Mouse (Mus musculus): Measurements from ENCODE around the gene Pou2f1.

Gene Pou2f1

DNA sequence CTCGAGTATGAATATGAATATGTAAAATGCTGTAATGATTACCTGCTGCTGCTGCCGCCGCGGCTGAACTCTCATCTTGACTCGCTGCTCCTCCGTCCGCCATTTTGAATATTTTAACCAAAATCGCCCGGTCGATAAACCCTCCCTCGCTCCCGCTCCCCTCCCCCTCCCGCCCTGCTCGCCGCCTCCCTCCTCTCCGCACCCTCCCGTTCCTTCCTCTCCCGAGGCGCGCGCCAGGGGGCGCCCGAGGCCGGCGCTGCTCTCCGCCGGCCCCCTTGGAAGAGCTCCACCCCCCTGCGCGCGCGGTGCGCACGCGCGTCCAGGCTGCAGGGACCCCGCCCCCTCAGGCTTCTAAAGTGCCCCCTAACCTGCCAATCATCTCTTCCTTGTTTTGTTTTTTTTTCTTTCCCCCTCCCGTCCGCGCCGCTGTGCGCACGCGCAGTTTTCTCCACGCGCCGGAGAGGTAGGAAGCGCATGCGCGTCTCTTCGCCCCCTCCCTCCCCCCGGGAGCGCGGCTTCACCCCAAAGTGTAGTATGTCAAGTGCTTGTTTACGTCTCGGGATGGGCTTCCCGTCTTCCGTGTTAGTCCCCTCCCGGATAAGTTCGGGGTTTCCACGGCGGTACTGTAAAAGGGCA lies at the start of gene Pou2f1:
Pou2f1 (minus strand) TSS at position 159 of the 636 bp plus-strand sequence.
- peak; percentile 98 for DNase-seq

DNA sequence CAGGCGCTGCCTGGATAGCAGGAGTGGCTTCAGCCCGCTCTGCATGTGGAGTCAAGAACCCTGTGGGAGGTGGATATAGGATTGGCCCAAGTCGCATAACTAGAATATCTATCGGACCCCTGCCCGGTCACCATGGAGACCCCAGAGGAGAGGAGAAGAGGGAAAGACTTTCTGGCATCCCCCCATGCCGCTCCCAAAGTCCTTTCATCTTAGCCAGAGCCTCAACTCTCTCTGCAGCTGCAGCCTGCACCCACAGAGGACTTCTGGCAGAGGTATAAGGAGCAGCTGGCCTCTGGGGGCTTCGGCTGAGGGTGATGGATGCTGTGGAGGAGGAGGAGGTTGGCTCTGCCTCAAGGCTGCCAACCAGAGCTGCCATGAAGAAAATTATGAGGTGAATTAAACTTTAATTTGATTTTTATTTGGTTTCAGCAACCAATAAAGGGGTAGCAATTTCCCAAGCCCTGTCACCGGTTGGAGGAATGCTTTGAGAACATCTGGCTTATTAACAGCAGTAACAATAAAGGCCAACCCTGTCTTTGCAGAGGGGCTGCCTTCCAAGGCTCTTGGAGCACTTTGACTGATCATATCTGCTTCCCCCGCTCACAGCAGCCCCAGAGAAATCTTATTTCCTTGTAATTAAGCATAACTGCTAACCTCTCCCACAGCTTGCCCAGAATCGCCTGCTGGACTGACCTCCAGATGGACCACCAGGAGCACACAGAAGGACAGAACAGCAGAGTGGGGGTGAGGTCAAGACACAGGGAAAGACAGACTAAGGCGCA lies 46.8 kb upstream of the Pou2f1 start:
- DNase-seq = peak; percentile 53

DNA sequence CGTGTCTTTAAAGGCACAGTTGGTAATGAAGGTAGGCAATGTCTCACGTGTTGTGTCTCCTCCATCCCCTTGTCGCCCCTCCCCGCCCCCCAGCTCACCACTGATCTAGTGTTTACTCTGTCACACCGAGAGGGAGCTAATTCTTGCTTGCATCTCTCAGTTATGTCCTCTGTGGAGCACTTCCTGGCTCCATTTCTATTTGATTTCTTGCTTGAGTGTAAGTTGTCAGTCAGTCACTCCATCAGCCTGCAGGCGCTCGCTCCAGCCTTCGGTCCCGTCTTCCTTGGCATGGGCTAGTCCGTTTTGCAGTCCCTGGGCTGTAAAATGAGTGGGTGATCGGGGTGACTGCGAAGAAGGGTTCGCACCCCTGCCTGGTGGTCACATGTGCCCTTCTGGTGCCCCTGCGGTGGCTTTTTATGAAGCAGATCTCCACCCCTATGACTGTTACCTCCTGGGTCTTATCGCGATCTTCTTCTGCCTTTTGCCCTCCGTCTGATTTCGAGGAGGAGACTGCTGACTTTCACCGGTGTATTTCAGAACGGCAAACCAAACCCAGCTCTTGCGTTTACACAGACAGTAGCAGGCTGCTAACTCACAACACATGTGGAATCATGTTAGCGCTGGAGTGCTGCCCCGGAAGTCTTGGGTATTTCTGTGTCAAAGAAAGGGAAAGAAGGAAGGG lies 45.9 kb upstream of the Pou2f1 start:
- DNase-seq = peak; percentile 47

DNA sequence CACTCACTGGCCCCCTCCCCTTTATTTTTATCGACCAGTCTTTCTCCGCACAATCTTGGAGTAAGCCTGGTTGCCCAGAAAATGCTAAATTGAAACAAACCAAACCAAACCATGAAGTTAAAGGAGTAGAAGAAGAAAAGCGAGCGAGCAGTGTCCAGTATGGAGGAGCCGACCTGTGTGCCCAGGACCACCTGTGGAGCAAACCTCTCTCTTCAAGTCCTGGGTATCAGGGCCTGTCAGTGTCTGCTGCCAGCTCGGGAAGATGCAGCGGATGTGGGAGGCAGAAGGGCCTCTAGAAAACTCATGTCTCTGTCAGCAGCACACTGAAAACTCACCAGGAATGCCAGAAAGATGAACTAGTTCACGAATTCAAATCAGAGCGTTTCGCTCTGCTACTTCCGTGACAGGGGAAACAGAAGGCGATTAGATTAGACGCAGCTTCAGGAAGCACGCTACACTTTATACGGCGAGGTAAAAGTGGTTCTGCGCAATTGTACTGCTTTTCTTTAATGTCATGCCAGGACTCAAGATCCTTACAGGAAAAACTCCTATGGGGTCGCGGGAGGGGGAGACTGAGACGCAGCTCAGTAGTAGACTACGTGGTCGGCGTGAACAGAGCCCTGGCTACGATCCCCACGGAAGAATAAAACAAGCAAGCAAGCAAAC lies 45.2 kb upstream of the Pou2f1 start:
- peak; percentile 26 for DNase-seq

DNA sequence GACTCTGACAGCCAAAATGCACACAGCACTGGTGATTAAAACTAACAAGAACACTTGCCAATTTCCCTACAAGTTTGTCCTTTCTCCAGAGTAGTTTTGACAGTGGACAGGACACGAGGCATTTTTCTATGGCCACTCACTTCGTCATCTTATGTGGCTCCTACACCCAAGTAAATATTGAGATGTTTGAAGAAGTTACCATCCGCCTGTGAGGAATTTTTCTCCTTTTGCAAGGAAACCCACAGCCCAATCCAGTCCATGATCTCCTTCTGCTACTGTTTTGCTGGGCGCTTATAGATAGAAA lies 43.4 kb upstream of the Pou2f1 start:
- DNase-seq = no peak

DNA sequence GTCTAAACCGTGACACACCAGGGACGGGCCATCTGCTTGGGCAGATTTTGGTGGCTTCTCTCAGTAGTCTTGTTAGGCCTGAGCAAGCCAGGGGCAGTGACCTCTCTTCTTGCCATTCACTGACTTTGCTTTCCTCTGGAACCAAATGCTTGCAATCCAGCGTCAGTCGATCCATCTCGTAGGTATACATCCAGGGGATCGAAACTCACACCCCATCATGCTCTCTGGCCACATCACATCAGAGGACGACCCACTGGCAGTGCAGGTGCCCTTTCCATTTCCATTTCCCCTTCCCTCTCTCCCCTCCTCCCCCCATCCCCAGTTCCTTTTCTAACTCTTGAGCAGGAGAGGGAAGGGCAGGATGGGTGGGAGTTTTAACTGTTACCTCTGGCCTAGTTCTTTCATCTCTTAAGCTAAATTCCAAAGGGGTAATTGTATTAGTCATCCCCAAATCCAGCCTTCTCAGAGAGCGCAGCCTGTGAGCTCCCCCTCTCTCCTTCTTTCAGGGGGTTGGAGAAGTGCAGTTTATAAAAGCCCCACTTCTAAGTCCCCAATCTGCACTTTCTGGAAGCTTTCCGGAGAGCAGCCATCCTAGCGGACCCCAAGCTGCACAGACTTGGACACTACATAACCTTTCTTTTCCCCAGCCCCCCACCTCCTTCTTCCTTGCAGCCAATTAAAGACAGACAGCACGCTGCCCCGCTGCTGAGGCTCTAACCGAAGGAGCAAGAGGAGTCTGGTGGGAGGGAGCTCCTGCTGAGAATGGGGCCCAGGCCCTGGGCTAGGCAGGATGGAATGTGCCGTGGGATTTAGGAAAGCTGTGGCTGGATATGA lies 42.8 kb upstream of the Pou2f1 start:
- DNase-seq = no peak

DNA sequence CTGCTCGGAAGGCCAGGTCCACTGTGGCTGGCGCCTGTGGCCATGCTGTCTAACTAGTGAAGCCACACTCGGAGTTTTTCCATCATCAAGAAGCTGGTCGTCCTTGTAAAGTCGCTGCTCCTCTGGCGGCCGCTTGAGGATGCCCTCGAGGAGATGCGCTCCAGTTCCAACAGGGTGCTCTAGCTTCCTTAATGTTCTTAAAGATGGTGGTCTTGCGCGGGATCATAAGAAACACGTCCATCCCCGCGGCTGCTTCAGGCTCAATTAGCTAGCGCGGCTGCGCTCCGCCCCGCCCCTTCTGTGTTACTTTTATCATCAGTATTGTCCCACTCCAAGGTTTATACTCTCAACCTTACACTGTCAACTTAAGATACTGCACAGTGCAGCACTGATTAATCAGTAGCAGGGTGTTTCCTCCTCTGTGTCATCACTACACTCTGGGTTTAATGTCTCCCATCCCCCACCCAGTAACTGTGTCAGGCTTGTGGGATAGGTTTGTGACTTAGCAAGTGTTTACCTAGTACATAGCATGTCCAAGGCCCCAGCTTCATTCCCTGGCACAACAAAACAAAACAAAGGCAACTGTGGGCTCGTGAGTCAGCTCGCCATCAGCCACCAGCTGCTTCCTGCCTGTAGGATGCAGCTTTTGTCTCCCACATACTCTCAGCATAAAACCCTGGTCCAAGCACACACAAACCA lies 41.1 kb upstream of the Pou2f1 start:
- DNase-seq = peak; percentile 46

DNA sequence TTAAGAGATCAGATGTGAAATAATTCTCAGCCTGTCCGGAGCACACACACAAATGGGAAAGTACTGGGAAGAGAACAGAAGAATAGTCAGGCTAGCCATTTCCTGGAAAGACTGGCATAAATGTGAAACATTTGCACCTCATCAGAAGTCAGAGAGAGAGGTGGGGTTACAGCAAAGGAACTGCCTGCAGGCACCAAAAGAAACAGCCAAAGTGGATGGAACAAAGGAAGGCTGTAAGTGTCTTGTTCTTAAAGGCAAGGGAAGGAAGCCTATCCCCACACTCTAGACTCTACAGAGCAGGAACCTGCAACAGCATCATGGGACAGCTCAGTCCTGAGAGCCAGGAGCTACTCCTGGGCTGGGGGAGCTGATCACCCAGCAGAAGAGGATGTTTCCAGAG lies 39.0 kb upstream of the Pou2f1 start:
- DNase-seq = no peak

DNA sequence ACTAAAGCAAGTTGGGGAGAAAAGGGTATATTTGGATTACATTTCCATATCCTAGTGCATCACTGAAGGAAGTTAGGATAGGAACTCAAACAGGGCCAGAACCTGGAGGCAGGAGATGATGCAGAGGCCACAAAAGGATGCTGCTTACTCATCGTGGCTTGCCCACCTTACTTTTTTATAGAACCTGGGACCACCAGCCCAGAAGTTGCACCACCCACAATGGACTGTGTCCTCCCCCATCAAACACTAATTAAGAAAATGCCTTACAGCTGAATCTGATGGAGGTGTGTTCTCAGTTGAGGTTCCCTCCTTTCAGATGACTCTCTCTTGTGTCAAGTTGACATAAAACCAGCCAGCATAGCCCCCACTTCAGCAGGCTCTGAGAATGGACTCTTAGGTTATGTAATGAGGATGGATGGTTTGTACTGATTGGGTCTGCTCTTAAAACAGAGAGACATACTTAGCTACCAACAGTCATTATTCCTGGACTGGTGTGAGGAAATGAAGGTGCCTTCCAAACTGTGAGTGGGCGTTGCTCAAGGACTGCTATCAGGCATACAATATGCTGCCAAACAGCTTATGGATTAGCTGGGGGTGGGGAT lies 36.4 kb upstream of the Pou2f1 start:
- DNase-seq = no peak

DNA sequence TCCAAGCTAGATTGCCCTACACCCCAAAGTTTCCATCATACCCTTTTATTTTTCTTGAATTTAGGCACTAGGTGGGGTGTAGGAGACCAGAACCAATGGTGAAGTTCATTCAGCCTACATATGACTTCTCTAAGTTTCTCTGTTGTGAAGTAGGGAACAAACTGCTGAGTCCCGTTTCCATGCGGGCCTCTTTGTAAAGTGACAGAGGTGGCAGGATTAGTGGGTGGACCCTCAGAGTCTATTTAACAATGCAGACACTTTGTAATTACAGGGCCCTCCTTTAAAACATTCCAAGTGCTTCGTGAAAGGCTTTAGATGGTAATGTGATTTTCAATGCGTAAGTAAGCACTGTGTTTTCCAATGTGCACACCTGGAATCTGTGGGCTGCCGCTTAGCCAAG lies 32.6 kb upstream of the Pou2f1 start:
- no peak for DNase-seq

DNA sequence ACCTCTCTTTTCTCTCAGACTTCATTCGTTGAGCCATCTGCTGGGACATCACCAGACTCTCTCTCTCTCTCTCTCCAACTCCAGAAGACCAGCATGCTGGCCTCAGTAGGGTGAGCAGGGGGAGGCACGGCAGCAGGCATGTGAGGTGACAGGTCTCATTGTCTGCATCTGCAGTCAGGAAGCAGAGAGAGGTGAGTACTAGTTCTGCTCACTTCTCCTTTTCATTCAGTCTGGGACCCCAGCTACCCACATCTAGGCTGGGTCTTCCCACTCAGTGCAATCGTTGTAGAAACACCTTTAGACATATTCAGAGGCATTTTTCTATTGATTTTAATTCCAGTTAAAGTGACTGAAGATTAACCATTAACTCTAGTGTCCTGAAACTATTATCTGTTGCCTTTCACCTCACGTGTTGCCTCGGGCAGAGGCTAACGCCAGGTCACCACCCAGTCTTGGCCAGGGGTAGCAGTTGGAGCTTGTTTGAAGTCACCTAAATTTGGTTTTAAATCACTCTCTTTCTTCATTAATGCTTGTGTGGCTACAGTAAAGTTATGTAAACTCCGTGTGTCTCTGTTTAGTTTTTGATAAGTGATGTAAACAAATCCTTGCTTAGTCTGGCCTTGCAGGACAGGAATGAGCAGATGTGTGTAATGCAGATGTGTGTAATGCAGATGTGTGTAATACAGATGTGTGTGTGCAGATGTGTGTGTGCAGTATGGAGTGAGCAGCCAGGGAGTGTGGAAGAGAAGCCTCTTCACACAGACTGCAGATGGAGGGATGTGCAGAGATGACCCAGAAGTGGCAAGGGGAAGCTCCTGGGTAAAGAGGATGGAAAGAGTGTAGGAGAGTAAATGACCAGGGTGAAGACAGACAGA lies 29.4 kb upstream of the Pou2f1 start:
- no peak for DNase-seq

DNA sequence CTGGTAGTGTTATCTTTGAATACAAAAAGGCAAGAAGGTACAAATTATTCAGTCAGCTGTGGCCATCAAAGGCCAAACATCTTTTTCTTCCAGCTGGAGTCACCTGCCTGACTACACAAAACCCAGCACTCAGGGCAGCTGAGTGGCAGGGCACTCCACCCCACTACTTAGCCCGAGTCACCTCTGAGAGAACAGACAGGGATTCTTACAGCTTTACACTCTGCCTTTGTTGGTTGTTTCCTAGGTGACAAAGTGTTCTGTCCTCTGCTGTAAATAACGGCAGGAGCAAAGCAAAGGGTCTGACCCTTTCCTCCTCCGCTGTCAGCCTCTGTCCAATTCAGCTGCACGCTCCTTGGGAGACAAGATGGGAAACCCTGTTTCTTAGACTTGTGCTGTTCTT lies 21.5 kb upstream of the Pou2f1 start:
- DNase-seq = no peak

DNA sequence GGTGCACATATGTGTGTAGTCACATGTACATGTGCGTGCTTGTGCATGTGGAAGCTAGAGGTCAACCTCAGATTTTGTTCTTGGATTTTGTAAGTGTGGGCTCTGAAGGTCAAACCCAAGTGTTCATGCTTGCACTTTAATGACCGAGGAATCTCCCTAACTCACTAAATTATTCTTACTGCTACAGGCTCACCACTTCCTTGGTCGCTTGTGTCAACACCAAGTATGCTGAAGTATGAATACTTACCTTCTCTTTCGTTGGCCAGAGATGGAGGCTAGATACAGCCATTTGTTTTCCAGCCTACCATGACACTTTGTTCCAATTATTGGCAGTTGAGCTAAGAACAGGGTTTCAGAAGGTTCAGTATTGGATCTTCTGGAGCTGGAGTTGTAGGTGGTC lies 14.7 kb upstream of the Pou2f1 start:
- no peak for DNase-seq

DNA sequence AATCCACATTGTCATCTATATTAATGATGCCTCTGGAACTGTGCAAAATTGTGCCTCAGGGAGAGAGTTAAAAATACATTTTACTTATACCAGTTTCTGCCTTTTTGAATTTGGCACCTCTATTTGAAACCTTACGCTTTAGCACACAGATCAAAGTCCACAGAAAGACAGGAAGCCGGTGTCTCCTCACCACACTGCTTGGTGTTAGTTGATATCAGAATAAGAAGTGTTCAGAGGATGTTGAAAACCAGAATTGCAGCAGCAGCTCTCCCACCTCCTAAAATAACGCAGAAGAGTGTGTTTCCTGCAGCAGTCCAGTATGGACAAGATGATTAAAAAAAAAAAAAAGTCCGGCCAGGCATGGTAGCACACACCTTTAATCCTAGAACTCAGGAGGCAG lies 13.8 kb upstream of the Pou2f1 start:
- DNase-seq = peak; percentile 36

DNA sequence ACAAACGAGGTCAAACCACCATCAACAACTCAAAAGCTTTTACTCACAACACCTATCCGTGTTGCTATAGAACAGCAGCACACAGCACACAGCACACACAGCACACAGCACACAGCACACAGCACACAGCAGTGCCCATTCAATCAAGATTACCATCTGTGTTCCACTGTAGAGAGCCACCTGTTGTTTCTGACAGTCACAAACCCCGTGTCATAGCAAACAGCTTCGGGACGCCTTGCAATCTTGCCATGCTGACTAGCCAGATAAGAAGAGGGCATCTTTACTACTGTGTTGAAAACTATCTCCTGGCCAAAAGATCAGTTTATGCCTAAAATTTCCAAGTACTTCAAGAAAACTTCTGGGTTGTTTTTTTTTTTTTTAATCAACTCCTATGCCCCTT lies 12.1 kb upstream of the Pou2f1 start:
- DNase-seq = peak; percentile 52

DNA sequence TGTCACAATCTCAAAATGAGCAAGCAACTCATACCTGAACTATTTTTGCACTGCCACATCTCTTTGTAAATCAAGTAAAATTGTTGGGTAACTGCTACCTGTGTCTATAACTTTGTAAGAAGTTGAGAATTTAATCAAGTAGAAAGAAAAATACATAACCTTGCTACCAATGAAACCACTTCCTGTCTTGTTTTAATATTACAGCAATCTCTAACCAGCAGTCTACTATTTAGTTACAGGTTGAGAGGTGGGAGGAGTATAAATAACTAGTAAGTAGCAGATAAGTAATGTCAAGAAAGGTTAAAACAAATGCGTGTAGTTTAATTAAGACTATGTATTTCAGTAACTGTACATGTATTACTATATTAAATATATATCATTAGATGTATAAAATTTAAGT lies 7.6 kb upstream of the Pou2f1 start:
- DNase-seq = no peak

DNA sequence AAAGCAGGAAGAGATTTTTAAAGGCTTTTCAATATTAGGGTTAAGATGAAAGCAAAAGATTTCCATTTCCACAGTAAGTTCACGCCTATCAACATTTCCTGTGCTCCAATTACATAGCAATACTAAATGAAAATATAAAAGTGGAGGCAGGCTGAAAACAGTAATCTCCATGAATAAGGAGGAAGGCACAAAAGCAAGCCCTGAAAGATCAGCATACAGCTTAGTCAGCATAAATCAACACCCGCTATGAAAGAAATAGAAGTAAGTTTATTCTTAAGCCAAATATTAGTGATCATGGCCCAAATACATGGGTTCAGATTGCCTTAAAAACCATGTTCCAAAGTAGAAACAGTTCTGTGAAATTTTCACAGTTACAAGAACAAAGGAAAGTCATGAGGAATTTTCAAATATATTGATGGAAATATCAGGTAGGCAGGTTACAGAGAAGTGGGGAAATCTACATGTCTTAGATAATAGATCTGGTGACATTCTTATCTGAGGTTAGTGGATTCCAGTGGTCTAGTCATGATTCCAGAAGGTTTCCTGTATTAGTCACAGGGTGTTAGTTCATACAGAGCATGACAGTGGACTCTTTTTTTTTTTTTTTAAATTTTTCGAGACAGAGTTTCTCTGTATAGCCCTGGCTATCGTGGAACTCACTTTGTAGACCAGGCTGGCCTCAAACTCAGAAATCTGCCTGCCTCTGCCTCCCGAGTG lies 6.3 kb upstream of the Pou2f1 start:
- DNase-seq = no peak

DNA sequence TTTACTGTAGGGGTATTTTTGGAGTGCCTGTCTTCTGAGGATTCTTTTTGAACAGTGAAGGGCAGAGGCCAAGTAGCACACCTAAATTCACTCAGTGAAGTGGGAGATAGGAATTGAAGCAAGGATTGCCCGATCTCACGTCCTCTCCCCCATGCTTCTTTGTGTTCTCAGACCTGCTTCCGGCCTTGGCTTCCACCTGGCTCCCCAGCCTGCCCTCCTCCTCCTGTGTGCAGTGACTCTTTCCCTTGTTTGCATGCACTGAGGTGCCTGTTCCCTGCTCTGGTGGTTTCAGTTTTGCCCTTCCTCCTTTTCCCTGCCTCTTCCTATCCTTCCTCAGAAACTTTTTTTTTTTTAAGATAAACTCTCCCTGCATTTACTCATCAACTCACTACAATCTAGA lies 4.5 kb upstream of the Pou2f1 start:
- DNase-seq = peak; percentile 53

DNA sequence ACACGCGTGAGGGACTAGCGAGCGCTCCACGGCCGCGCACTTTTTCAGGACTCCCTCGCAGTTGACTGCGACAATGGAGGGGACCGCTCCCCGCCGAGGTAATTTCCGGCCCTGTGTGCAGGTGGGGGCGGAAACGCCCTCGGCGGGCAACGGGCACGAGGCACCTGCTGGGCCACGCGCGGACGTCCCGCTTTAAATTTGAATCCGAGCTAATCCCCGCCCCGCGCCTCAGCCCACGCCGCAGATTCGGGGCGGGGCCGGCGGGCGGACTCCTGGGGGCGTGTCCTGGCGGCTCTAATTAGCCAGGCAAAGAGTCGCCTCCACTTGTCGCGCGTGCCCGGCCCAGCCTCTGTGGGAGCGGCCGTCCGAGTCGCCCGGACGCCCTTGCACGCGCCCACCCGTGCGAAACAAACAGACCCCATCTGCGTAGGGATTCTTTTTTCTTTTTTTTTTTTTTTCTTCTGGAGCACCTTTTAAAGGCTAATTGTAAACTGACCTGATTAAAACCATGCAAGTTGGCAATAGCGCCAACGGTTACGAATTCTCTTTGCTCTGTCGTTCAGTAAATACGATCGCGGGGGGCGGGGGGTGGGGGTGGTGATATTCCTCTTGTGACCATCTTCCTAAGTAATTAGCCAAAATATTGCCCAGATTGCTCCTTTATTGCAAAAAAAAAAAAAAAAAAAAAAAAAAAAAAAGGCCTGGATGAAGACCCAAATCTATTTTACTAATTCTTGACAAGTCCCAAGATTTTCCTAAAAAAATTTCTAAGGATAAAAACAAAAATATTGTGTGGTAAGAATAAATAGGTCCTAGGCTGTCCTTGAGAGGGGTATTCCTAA lies 924 bp upstream of the Pou2f1 start:
- peak; percentile 97 for DNase-seq

All from thymus, postnatal 4 days (tissue).